Mouse (Mus musculus): Measurements from ENCODE around the gene Pitx3. TPM values are rescaled to one million over a fixed set of nuclear protein-coding genes. Genes with fewer than 3 reads are reported as not detected.
A peak's percentile ranks its signal among the peaks of the same experiment; 100 is the strongest.
"Not testable (repeated sequence)": the region's sequence is repeated elsewhere in the genome, so short reads cannot be mapped to it uniquely, and the experiment has no call there.

The Pitx3 gene
- polyA plus RNA-seq, 1 experiment = not detected

- Histone ChIP-seq H3K4me3 (ENCODE audit: insufficient read depth, low read depth, low read length) (no peak overlapping the region), H3K27ac (ENCODE audit: insufficient read depth, low read depth, low read length) (no peak overlapping the region), H3K4me1 (ENCODE audit: control insufficient read depth, insufficient read depth, low read length) (no peaks in the 10 kb centered on the region)
- TF ChIP-seq POLR2A (IDR thresholded peaks at IDR 0.05; ENCODE audit: insufficient read depth, low read depth, low read length) (no peak), CTCF (IDR thresholded peaks at IDR 0.05; ENCODE audit: insufficient read depth, low read depth, low read length) (no peak)
- 82% methylated on average over 3 of the region's 3 CpGs for WGBS
These were observed 21.3 kb upstream of the Pitx3 start for GRCm38 (mm10) chr19:46169396-46169795.

- WGBS = 96% methylated on average over 1 of the region's 2 CpGs
- H3K4me3 ChIP-seq (ENCODE audit: insufficient read depth, low read depth, low read length); H3K27ac ChIP-seq (ENCODE audit: insufficient read depth, low read depth, low read length); H3K4me1 ChIP-seq (ENCODE audit: control insufficient read depth, insufficient read depth, low read length): not testable (repeated sequence)
These were observed 19.0 kb upstream of the Pitx3 start for GRCm38 (mm10) chr19:46167169-46167568.

- Histone ChIP-seq H3K4me3 (ENCODE audit: insufficient read depth, low read depth, low read length) (no peak overlapping the region), H3K4me1 (ENCODE audit: control insufficient read depth, insufficient read depth, low read length) (no peaks in the 10 kb centered on the region), H3K27ac (ENCODE audit: insufficient read depth, low read depth, low read length) (no peak overlapping the region)
- TF ChIP-seq POLR2A (IDR thresholded peaks at IDR 0.05; ENCODE audit: insufficient read depth, low read depth, low read length) (no peak), CTCF (IDR thresholded peaks at IDR 0.05; ENCODE audit: insufficient read depth, low read depth, low read length) (no peak)
- WGBS = 88% methylated on average over 3 of the region's 3 CpGs
These were observed 17.8 kb upstream of the Pitx3 start for GRCm38 (mm10) chr19:46165950-46166349.

- WGBS = 0% methylated on average over 37 of the region's 37 CpGs
- Histone ChIP-seq H3K4me3 (ENCODE audit: insufficient read depth, low read depth, low read length) (peak within 1 kb of the TSS; percentile 70), H3K27ac (ENCODE audit: insufficient read depth, low read depth, low read length) (peak within 1 kb of the TSS; percentile 43; the same call in 1 of the 2 replicates), H3K4me1 (ENCODE audit: control insufficient read depth, insufficient read depth, low read length) (peaks cover 18% of the 10 kb centered on the region)
- TF ChIP-seq POLR2A (IDR thresholded peaks at IDR 0.05; ENCODE audit: insufficient read depth, low read depth, low read length) (peak; percentile 58), CTCF (IDR thresholded peaks at IDR 0.05; ENCODE audit: insufficient read depth, low read depth, low read length) (no peak)
These were observed 4.1 kb upstream of the Pitx3 start, which contains the start of gene Gbf1 for GRCm38 (mm10) chr19:46152127-46152803. Gene Gbf1, plus strand, starts transcription at chr19:46152509.

- Histone ChIP-seq H3K27ac (ENCODE audit: insufficient read depth, low read depth, low read length) (no peak overlapping the region), H3K4me1 (ENCODE audit: control insufficient read depth, insufficient read depth, low read length) (peaks cover 15% of the 10 kb centered on the region), H3K4me3 (ENCODE audit: insufficient read depth, low read depth, low read length) (no peak overlapping the region)
- 37% methylated on average over 12 of the region's 12 CpGs for WGBS
- TF ChIP-seq CTCF (IDR thresholded peaks at IDR 0.05; ENCODE audit: insufficient read depth, low read depth, low read length) (no peak), POLR2A (IDR thresholded peaks at IDR 0.05; ENCODE audit: insufficient read depth, low read depth, low read length) (no peak)
These were observed 965 bp upstream of the Pitx3 start for GRCm38 (mm10) chr19:46149091-46149490.

GRCm38 (mm10) chr19:46148372-46148760 lies 240 bp upstream of the Pitx3 start:
- peaks cover 15% of the 10 kb centered on the region for H3K4me1 ChIP-seq (ENCODE audit: control insufficient read depth, insufficient read depth, low read length)
- H3K4me3 ChIP-seq (ENCODE audit: insufficient read depth, low read depth, low read length) = peak overlapping the region; percentile 39
- TF ChIP-seq CTCF (IDR thresholded peaks at IDR 0.05; ENCODE audit: insufficient read depth, low read depth, low read length) (no peak), POLR2A (IDR thresholded peaks at IDR 0.05; ENCODE audit: insufficient read depth, low read depth, low read length) (no peak)
- H3K27ac ChIP-seq (ENCODE audit: insufficient read depth, low read depth, low read length) = no peak overlapping the region
- under 1% methylated on average over 26 of the region's 27 CpGs for whole genome bisulfite sequencing

- Histone ChIP-seq H3K4me1 (ENCODE audit: control insufficient read depth, insufficient read depth, low read length) (peaks cover 13% of the 10 kb centered on the region), H3K27ac (ENCODE audit: insufficient read depth, low read depth, low read length) (no peak overlapping the region), H3K4me3 (ENCODE audit: insufficient read depth, low read depth, low read length) (no peak overlapping the region)
- TF ChIP-seq POLR2A (IDR thresholded peaks at IDR 0.05; ENCODE audit: insufficient read depth, low read depth, low read length) = no peak
- TF ChIP-seq CTCF (IDR thresholded peaks at IDR 0.05; ENCODE audit: insufficient read depth, low read depth, low read length) = no peak
- WGBS = 43% methylated on average over 6 of the region's 6 CpGs
These were observed 7.0 kb downstream of the Pitx3 start for GRCm38 (mm10) chr19:46141091-46141490.

- WGBS = 89% methylated on average over 2 of the region's 2 CpGs
- TF ChIP-seq POLR2A (IDR thresholded peaks at IDR 0.05; ENCODE audit: insufficient read depth, low read depth, low read length) (no peak), CTCF (IDR thresholded peaks at IDR 0.05; ENCODE audit: insufficient read depth, low read depth, low read length) (no peak)
- peaks cover 20% of the 10 kb centered on the region for H3K4me1 ChIP-seq (ENCODE audit: control insufficient read depth, insufficient read depth, low read length)
- no peak overlapping the region for H3K27ac ChIP-seq (ENCODE audit: insufficient read depth, low read depth, low read length)
- no peak overlapping the region for H3K4me3 ChIP-seq (ENCODE audit: insufficient read depth, low read depth, low read length)
These were observed 7.8 kb downstream of the Pitx3 start for GRCm38 (mm10) chr19:46140324-46140723.

- peak; percentile 58 for TF ChIP-seq CTCF (IDR thresholded peaks at IDR 0.05; ENCODE audit: insufficient read depth, low read depth, low read length)
- no peak for TF ChIP-seq POLR2A (IDR thresholded peaks at IDR 0.05; ENCODE audit: insufficient read depth, low read depth, low read length)
- WGBS = 5% methylated on average over 48 of the region's 49 CpGs
- H3K4me1 ChIP-seq (ENCODE audit: control insufficient read depth, insufficient read depth, low read length) = peaks cover 24% of the 10 kb centered on the region
- peak overlapping the region; percentile 49 for H3K4me3 ChIP-seq (ENCODE audit: insufficient read depth, low read depth, low read length)
- H3K27ac ChIP-seq (ENCODE audit: insufficient read depth, low read depth, low read length) = no peak overlapping the region
These were observed 11.2 kb downstream of the Pitx3 start for GRCm38 (mm10) chr19:46136639-46137580.
